Mouse (Mus musculus) natural killer cell, adult 2 months (primary cell): ENCODE results near the gene Zfp383.
A peak's percentile ranks its signal among the peaks of the same experiment; 100 is the strongest.
"Not testable (repeated sequence)": the region's sequence is repeated elsewhere in the genome, so short reads cannot be mapped to it uniquely, and the experiment has no call there.

Source experiments
- DNase-seq, 2 experiments: peaks; one replicate each; pipeline ENCODE4 v3.0.0; 2022; ENCODE audit warnings: low spot score in 2 of 2

Zfp383 gene

DNA sequence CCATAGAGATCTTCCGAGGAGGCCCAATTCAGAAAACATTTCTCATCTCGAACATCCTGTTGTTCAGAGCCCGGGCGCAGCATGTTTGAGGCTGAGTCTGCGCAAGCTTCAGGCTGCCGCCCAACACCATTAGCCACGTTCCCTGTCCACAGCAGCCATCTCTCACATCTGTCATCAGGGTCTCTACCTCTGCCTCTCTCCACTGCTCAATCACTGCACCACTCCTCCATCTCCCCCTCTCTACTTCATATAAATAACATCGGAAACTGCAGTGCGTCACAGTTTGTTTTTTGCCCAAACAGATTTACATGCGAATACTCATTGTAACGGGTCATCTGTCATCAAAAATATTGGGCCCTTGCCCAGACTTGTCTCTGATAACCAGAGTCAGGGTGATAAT, 33.0 kb downstream of the Zfp383 start:
- DNase-seq, result no peak

DNA sequence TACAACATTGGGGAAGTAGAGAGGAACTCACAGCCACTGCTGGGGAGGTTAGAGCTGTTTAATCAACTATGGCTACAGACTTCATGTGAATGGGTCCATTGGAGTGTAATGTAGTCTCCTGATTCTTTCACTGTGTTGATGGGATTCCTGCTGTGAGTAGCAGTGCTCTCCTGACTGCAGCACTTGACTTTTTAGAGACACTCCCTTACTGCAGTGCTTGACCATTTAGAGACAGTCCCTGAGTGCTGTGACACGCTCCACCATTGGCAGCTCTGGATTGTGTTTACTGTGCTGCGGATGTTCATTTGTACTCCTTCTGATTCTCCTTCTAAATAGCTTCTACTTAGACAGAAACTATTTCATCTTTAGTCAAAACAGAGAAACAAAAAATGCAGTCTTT, 34.7 kb downstream of the Zfp383 start:
- no peak for DNase-seq

DNA sequence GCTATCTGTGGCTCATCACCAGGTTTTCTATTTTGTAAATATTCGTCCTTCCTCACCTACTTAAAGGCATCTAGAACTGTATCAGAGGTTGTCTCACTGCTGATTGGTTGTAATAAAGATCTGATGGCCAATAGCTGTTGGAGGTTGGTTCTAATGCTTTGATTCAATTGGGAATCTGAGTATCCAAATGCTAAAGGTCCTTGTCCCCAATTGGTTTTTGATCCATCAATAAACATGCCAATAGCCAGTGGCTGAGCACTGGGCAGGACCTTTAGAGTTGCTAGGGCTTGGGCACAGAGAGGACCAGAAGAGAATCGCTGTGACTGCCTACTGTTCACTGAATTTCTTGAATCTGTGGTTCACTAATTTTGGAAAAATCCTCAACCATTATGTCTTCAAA, 35.7 kb downstream of the Zfp383 start:
- DNase-seq, result no peak

DNA sequence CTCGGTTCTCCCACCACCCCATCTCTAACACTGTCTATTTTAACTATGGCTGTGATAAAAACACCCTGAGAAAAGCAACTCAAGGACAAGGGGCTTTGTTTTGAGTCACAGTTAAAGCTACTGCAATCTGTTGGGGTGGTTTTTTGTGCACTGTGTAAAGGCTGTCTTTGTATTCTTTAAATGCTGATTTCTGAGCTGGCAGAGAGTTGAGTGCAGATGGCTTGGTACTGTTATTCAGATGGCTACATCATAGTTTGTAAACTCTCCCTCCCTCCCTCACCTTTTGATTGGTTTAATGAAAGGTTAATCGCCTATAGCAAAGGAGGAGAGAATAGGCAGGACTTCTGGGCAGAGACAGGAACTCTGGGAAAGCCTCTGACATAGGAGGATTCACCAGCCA, 36.2 kb downstream of the Zfp383 start:
- no peak for DNase-seq

DNA sequence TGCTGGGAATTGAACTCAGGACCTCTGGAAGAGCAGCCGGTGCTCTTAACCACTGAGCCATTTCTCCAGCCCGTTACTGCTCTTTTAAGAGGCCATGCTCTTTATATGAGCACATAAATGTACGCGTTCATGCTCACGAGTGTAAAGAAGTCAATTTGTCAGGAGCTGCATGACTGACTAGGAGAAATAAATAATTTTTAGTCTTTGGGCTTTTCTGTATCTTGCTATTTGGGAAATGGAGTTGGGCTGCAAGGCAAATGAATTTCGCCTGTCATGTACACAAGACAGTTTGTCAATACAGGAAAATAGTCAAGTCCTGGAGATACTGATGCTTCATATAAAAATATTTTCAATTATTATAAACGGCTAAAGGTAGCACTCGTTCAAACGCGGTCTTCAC, 45.1 kb downstream of the Zfp383 start:
- no peak for DNase-seq

DNA sequence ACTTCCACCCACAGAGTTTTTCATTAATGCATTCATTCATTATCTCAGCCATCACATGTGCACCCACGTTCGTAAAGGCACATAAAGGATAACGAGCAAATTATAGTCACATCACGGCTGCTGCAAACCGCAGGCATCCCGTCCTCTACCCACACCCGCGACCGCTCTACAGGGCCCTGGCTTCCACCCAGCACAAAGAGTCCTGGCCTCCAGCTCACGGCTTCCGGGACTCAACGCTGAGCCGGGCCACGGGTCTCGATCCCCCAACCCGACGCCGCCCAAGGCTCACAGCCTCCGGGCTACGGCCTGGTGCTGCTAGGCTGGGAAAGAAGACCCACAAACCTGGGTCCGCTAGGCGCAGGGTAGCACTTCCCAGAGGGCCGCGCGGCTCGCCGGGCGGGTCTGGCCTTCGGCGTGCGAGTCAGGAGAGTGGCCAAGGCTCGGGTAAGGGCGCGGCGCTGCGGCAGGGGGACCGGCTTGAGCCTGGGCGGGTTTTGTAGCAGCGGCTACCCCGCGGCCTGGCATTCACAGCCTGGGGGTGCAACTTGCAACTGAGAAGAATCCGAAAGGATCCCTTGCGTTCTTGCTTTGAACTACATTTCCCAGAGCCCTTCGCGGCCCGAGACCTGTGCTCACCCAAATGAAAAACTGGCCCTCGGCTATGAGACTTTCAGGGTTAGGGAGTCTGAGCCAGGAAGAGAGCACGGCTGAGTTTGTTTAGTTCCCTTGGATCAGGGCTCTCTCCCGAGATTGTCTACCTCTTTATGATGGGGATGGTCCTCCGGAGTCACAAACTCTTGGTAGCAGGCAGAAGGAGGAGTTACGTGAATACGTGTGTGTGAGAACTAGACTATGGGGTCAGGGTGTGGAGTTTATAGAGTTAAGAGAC, 45.7 kb downstream of the Zfp383 start, which contains the start of gene Zfp74:
Gene Zfp74 (minus strand): TSS at position 577 of the 889 bp plus-strand sequence.
- peak; percentile 57 to 62 for DNase-seq

DNA sequence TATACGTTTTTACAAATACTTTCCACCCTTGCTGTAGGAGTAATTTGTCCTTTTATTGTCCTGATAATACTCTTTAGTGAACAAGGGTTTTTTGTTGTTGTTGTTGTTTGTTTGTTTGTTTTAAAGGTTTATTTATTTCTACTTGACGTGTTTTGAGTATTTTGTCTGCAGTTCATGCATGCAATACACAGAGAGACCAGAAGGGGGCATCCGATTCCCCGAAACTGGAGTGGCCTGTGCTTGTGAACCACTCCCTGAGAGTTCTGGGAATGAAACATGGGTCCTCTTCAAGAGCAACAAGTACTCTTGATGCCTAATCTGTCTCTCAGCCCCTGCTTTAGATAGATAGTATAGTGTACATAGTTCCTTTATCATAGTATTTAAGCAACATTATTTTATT, 46.7 kb downstream of the Zfp383 start:
- peak; percentile 14 to 17 for DNase-seq

DNA sequence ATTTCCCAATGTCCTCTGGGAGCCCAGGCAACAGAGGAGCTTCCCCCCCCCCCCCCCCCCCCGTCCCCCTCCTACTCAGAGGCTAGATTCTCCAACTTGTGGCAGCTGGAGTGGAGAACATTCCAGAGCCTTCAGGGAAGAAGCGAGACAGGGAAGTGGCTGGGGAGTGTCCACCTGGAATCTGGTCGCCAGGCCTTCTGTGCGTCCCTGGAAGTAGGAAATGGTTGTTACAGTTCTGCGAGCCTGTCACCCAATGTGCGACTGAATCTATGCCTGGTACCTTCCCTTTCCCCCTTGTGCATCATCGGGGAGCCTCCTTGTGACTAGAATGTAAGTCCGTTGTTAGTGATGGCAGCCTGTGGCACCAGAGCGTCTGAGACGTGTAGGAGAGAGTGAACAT, 48.2 kb downstream of the Zfp383 start:
- DNase-seq, result no peak

DNA sequence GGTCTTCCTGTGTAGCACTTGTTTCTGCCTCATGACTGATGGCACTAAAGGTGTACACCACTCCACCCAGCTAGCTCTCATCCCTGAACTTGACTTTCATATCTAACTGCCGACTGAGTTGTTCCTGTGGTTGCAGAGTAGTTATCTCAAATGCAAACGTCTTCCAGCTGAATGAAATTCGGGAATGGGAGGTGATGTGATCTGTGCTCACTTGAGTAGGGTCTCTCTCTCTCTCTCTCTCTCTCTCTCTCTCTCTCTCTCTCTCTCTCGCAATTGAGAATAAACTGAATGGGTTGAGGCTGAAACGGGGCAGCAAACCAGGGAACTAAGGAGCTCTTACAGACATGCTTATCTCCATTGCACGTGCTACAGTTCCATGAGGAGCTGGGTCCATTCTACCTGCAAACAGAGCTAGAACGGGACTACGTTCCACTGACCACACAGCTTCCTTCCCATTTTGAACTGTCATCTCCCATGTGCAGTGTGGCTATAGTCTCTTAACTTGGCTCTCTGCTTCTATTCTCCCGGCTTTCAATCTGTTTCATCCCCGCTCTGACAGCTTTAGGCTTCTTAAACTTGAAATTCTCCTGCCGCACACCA, 50.2 kb downstream of the Zfp383 start:
- no peak for DNase-seq

DNA sequence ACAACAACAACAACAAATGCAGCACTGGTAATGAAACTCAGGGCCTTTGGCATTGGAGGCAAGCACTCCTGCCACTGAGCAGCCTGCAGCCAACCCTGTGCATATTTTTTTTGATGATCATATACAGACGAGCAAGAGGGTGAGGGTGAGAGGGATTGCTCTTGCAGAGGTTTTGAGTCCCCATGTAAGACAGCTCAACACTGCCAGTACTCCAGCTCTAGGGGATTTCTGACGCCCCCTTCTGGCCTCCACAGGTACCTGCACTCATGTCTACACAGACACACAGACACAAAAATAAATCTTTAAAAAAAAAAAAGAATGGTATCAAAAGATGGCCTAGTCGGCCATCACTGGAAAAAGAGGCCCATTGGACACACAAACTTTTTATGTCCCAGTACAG, 51.0 kb downstream of the Zfp383 start:
- no peak for DNase-seq

DNA sequence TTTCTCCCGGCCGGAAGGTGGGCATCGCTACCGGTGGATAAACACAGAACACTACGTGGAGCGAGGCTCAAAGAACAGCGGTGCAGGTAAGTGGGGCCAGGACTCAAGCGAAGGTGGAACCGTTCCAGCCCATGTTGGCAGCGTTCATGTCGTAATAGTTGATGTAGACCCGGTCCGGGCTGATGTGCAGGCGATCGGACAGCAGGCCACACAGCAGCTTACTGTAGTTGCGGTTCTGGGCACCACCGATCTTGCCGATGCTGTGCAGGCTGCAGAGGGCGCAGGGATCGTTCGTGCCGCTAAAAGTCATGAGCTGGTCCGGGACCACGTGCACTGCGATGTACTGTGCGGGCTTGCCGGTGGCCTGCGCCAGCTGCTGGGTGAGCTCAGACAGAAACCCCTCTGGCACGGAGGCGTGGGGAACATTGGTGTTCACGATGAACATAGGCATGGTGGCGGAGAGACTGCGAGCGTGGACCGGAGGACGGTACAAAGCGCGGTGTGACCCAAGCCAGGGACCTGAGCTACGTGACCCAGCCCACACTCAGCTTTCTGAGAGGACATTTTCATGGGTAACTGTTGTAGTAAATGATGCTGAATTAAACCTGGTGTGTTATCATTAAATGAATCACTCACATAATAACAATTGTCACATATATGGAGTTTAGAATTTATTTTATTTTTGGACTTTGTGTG, 57.2 kb downstream of the Zfp383 start:
- not testable (repeated sequence) for DNase-seq
